Mouse (Mus musculus) G1E (cell line): ENCODE measurements around the gene Ube2i.

Source experiments
- CTCF ChIP-seq: IDR thresholded peaks from 2 replicates; pipeline ENCODE4 v1.5.1; 2012; ENCODE audit warnings: low read depth, low read length, inconsistent platforms, mixed read lengths
- GATA1 ChIP-seq: IDR thresholded peaks from 2 replicates; pipeline ENCODE4 v1.6.1; 2012; ENCODE audit warnings: borderline replicate concordance, low read length, inconsistent platforms, mixed read lengths
- GATA2 ChIP-seq: IDR thresholded peaks from 2 replicates; pipeline ENCODE4 v1.6.1; 2012; ENCODE audit warnings: low read depth, low read length, inconsistent platforms, borderline replicate concordance
- POLR2AphosphoS5 ChIP-seq: IDR thresholded peaks from 2 replicates; pipeline ENCODE4 v1.6.1; 2012; ENCODE audit warnings: low read depth, low read length, inconsistent platforms; ENCODE audit not compliant: insufficient replicate concordance
- TAL1 ChIP-seq: conservative IDR thresholded peaks from 2 replicates; pipeline ENCODE4 v1.6.1; 2012; ENCODE audit warnings: low read depth, low read length, inconsistent platforms, mixed read lengths

- no peak for TF ChIP-seq CTCF
- no peak for TF ChIP-seq GATA1
- TF ChIP-seq POLR2AphosphoS5 = no peak
- no peak for TF ChIP-seq GATA2
- no peak for TF ChIP-seq TAL1
Measured at GRCm38 (mm10) chr17:25272951-25273705, 1.3 kb downstream of the Ube2i start.
